Mouse (Mus musculus) left cerebral cortex, adult 9 months (tissue): ENCODE data around the gene Pla2g2d.
"Not testable (repeated sequence)": the region's sequence is repeated elsewhere in the genome, so short reads cannot be mapped to it uniquely, and the experiment has no call there.

Experiments used
- DNase-seq, 2 experiments: peaks; one replicate each; pipeline ENCODE4 v3.0.0; 2022; ENCODE audit warnings: low spot score in 2 of 2

The Pla2g2d gene

GRCm38 (mm10) chr4:138780300-138780699, 4.8 kb downstream of the Pla2g2d start:
- no peak for DNase-seq

GRCm38 (mm10) chr4:138782098-138782497, 6.6 kb downstream of the Pla2g2d start:
- DNase-seq = peak; percentile 52 to 78

GRCm38 (mm10) chr4:138785721-138786120, 10.2 kb downstream of the Pla2g2d start:
- no peak for DNase-seq

GRCm38 (mm10) chr4:138786141-138786540, 10.6 kb downstream of the Pla2g2d start:
- peak in 1 of 2 experiments; percentile 44 for DNase-seq

- no peak for DNase-seq
These were observed 12.8 kb downstream of the Pla2g2d start for GRCm38 (mm10) chr4:138788381-138788780.

GRCm38 (mm10) chr4:138791452-138791851, 15.9 kb downstream of the Pla2g2d start:
- DNase-seq = no peak

- no peak for DNase-seq
These were observed 17.1 kb downstream of the Pla2g2d start for GRCm38 (mm10) chr4:138792599-138792998.

- peak in 1 of 2 experiments; percentile 80 for DNase-seq
These were observed 17.7 kb downstream of the Pla2g2d start for GRCm38 (mm10) chr4:138793276-138793675.

GRCm38 (mm10) chr4:138794344-138794743, 18.8 kb downstream of the Pla2g2d start:
- no peak for DNase-seq

- no peak for DNase-seq
These were observed 21.1 kb downstream of the Pla2g2d start for GRCm38 (mm10) chr4:138796513-138797216.

GRCm38 (mm10) chr4:138797217-138797570, 21.7 kb downstream of the Pla2g2d start:
- peak; percentile 53 to 70 for DNase-seq

GRCm38 (mm10) chr4:138800134-138800744, 24.7 kb downstream of the Pla2g2d start:
- DNase-seq = no peak

GRCm38 (mm10) chr4:138801631-138802030, 26.1 kb downstream of the Pla2g2d start:
- DNase-seq = peak; percentile 72 to 74

- no peak for DNase-seq
These were observed 27.4 kb downstream of the Pla2g2d start for GRCm38 (mm10) chr4:138802917-138803316.

GRCm38 (mm10) chr4:138805248-138805647, 29.7 kb downstream of the Pla2g2d start:
- DNase-seq = no peak

GRCm38 (mm10) chr4:138806160-138806559, 30.6 kb downstream of the Pla2g2d start:
- no peak for DNase-seq

- DNase-seq = no peak
These were observed 31.5 kb downstream of the Pla2g2d start for GRCm38 (mm10) chr4:138806920-138807541.

GRCm38 (mm10) chr4:138816166-138816565, 40.6 kb downstream of the Pla2g2d start:
- no peak for DNase-seq

- DNase-seq = no peak
These were observed 42.2 kb downstream of the Pla2g2d start for GRCm38 (mm10) chr4:138817736-138818135.

GRCm38 (mm10) chr4:138819101-138819500, 43.6 kb downstream of the Pla2g2d start:
- DNase-seq = no peak

GRCm38 (mm10) chr4:138821036-138821435, 45.5 kb downstream of the Pla2g2d start:
- DNase-seq = no peak

GRCm38 (mm10) chr4:138824161-138824560, 48.6 kb downstream of the Pla2g2d start:
- not testable (repeated sequence) for DNase-seq

- no peak for DNase-seq
These were observed 49.1 kb downstream of the Pla2g2d start for GRCm38 (mm10) chr4:138824660-138825059.
